Mouse (Mus musculus): ENCODE measurements around the gene Sf3a1. TPM values are rescaled to one million over a fixed set of nuclear protein-coding genes. Genes with fewer than 3 reads are reported as not detected.

Gene Sf3a1
- polyA plus RNA-seq, 1 experiment from 2014 or later = 83.9 TPM

DNA sequence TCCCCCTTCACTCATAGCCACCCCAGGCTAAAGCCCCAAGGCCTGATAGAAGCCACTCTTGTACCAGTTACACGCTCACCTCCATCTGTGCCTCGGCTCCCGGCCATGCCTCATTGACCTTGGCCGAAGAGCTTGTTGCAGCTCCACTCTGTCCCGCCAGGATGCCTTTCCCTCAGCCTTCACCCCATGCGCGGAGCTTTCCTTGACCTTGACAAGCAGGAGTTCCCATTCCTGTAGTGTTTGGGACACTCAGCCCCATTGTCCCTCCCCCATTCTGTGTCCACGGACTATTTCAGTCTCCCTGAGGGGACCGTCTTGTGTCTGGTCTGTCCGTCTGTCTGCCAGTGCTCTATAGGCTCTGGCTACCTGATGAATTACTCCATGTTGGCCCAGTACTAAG lies 53.0 kb downstream of the Sf3a1 start:
- ATAC-seq (ENCODE audit: low FRiP score) = no peak
- peaks cover 59% of the 10 kb centered on the region for H3K36me3 ChIP-seq (replicated peaks)
- peaks cover 7% of the 10 kb centered on the region for H3K27me3 ChIP-seq
- H3K4me1 ChIP-seq = 0 out of 2 replicates have a peak, but pooled peaks cover 3% of the 10 kb centered on the region
- H3K9ac ChIP-seq = no peak overlapping the region
- H3K27ac ChIP-seq = no peak overlapping the region
- H3K4me3 ChIP-seq (replicated peaks) = no peak overlapping the region
- no peak overlapping the region for H3K4me2 ChIP-seq
- no peaks in the 10 kb centered on the region for H3K9me3 ChIP-seq
- WGBS = 94% methylated on average over 10 of the region's 10 CpGs

DNA sequence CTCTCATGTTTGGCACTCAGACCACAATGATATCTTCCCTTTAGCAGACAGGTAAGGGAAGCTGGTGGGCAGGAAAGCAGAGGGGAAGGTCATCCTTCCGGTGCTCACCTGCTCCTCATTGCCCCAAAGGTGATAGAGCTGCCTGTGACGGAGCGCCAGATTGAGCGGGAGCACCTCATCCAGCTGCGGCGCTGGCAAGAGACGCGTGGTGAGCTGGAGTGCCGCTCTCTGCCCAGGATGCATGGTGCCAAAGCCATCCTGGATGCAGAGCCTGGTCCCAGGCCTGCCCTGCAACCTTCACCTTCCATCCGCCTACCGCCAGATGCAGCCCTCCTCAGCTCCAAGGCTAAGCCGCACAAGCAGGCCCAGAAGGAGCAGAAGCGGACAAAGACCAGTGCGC lies 54.4 kb downstream of the Sf3a1 start:
- Histone ChIP-seq H3K9ac (no peak overlapping the region), H3K4me1 (peaks cover 9% of the 10 kb centered on the region; the same call in 1 of the 2 replicates), H3K27ac (no peak overlapping the region), H3K9me3 (no peaks in the 10 kb centered on the region), H3K4me3 (replicated peaks) (no peak overlapping the region), H3K36me3 (replicated peaks) (peaks cover 48% of the 10 kb centered on the region), H3K4me2 (no peak overlapping the region), H3K27me3 (peaks cover 22% of the 10 kb centered on the region)
- 95% methylated on average over 14 of the region's 14 CpGs for WGBS
- ATAC-seq (ENCODE audit: low FRiP score) = no peak

DNA sequence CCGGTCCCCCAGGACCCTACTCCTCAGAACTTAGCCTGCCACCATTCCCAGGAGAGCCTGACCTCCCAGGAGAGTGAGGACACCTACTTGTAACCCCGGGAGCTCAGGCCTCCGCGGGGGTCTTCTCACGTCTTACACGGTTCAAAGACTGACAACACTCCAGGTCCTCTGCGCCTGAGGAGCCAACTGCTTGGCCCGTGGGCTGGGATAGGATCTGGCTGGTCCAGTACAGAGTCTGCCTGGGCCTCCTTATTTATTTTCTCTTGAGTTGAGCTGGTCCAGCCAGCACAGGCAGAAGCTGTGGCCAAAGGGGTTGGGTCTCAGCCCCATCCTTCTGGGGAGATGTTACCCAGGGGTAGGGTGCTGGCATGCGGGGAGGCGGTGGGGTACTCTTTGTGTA lies 54.9 kb downstream of the Sf3a1 start:
- H3K36me3 ChIP-seq (replicated peaks) = peaks cover 45% of the 10 kb centered on the region
- WGBS = 86% methylated on average over 10 of the region's 10 CpGs
- no peak for ATAC-seq (ENCODE audit: low FRiP score)

DNA sequence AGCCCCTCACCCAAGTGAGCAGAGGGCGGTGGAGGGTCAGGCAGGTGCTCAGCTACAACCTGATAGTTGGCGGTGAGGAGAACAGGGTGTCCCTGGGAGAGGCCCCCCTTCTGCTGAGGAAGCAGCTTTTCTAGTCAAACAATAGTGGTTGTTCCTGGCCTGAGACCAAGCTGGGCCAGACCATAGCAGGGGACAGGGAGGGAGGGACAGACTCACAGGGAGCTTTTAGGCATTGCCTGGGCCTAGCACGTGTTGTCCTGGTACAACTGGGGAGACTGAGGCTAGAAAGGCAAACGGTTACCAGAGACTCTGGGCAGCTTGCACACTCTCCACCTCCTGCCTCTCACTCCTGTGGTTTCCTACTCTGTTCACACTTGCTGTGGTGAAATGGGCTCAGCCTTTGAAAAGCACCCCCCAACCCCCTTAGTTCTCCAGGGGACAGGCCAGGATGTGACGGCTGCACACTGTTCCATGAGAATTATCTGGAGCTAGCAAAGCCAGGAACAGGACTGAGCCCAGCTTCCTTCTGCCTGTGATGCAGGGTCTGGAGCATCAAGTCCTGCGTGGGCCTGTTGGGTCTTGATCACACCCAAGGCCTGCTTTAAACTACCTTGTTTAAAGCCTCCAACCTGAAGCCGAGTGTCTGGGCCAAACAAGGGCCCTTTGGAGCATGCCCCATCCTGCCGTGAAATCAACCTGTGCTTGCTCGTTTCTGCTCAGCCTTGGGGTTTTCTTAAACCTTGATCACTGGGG lies 56.3 kb downstream of the Sf3a1 start:
- H3K27me3 ChIP-seq = peaks cover 30% of the 10 kb centered on the region
- no peaks in the 10 kb centered on the region for H3K9me3 ChIP-seq
- H3K36me3 ChIP-seq (replicated peaks) = peaks cover 36% of the 10 kb centered on the region
- no peak for ATAC-seq (ENCODE audit: low FRiP score)
- H3K4me1 ChIP-seq = peaks cover 9% of the 10 kb centered on the region; the same call in 1 of the 2 replicates
- H3K4me2 ChIP-seq = no peak overlapping the region
- H3K9ac ChIP-seq = no peak overlapping the region
- 76% methylated on average over 9 of the region's 9 CpGs for WGBS
- no peak overlapping the region for H3K27ac ChIP-seq
- no peak overlapping the region for H3K4me3 ChIP-seq (replicated peaks)

More for the DNA sequence above, 54.9 kb downstream of the Sf3a1 start:
- Histone ChIP-seq H3K4me1 (peaks cover 9% of the 10 kb centered on the region; the same call in 1 of the 2 replicates), H3K27ac (no peak overlapping the region), H3K9ac (no peak overlapping the region), H3K9me3 (no peaks in the 10 kb centered on the region), H3K4me2 (no peak overlapping the region), H3K4me3 (replicated peaks) (no peak overlapping the region), H3K27me3 (peaks cover 27% of the 10 kb centered on the region)

DNA sequence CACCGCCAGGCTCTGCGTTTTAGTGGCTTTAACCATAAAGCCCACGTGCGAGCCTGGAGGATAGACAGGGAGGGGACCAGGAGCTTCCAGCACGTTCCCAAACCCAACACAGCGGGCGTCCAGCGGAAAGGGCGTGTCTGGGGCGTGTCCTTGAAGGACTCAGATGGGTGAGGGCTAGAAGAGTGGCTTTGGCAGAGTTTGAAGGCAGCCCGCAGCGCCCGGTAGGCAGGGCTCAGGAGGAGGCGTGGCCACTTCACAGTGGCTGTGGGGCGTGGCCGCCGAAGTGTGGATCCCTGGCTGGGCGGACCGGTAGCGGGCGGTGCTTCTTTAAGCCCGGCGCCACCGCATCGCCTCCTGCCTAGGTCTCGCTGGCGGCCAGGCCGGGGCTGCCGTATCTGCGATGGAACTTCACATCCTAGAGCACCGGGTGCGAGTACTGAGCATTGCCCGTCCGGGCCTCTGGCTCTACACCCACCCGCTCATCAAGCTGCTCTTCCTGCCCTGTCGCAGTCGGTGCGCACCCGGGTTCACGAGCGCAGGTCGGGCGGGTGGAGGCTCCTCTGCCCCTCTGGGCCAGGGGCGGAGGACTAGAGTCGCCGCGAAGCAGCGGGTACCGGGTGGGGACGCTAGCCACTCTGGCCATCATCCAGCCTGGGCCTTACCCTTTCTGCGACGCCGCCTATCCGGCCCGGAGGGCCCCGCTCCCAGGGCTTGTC lies 57.9 kb downstream of the Sf3a1 start, which contains the start of gene Castor1:
Gene Castor1 (plus strand): TSS at position 312 of the 716 bp plus-strand sequence.
- peak; percentile 91 for ATAC-seq (ENCODE audit: low FRiP score)
- H3K4me2 ChIP-seq = peak within 1 kb of the TSS; percentile 84
- peaks cover 30% of the 10 kb centered on the region for H3K27me3 ChIP-seq
- peak within 1 kb of the TSS; percentile 48 for H3K4me3 ChIP-seq (replicated peaks)
- peaks cover 24% of the 10 kb centered on the region for H3K36me3 ChIP-seq (replicated peaks)
- 2% methylated on average over 56 of the region's 56 CpGs for WGBS
- H3K9ac ChIP-seq = peak within 1 kb of the TSS; percentile 50
- H3K27ac ChIP-seq = no peak within 1 kb of the TSS
- peaks cover 9% of the 10 kb centered on the region; the same call in 1 of the 2 replicates for H3K4me1 ChIP-seq
- no peaks in the 10 kb centered on the region for H3K9me3 ChIP-seq

DNA sequence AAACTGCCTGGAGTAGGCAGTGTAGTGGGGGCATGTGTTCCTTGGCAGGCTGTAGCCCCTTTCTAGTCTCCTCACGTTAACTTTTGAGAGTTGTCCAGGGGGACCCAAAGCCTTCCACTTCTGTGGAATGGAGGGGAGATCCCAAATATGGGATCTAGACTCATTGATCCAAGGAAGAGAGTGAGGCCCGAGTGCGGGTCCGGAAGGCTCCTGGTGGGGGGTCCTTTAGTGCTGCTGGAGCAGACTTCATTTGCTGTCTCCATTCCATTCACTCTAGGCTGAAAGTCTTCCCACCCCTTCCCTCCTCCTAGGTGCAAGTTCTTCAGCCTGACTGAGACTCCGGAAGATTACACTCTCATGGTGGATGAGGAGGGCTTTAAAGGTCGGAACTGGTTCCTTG lies 58.5 kb downstream of the Sf3a1 start:
- Histone ChIP-seq H3K27ac (no peak overlapping the region), H3K9me3 (no peaks in the 10 kb centered on the region), H3K4me3 (replicated peaks) (peak overlapping the region; percentile 48), H3K36me3 (replicated peaks) (peaks cover 20% of the 10 kb centered on the region), H3K27me3 (peaks cover 30% of the 10 kb centered on the region), H3K4me2 (peak overlapping the region; percentile 84), H3K9ac (peak overlapping the region; percentile 50; the same call in 1 of the 2 replicates), H3K4me1 (peaks cover 9% of the 10 kb centered on the region; the same call in 1 of the 2 replicates)
- WGBS = 4% methylated on average over 6 of the region's 6 CpGs
- ATAC-seq (ENCODE audit: low FRiP score) = no peak

DNA sequence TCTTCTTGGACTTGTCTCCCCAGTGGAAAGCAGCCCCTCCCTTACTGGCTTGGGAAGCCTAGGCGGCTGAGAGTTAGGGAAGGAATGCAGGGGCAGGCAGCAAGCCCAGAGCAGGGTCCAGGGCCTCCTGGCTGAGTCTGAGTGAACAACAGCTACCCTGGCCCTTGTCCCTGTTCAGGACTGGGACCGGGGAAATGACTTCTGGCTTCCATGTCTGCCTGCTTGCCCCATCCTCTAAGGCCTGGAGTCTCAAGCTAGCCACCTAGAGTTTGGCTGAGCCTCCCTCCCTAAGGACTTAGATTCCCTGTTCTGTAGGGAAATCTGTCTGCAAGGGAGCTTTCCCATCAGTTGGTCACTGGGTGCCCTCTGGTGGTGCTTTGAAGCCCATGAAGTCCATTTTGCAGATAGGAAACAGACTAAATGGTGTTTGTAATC lies 59.2 kb downstream of the Sf3a1 start:
- no peak overlapping the region for H3K27ac ChIP-seq
- 16% methylated on average over 2 of the region's 2 CpGs for WGBS

DNA sequence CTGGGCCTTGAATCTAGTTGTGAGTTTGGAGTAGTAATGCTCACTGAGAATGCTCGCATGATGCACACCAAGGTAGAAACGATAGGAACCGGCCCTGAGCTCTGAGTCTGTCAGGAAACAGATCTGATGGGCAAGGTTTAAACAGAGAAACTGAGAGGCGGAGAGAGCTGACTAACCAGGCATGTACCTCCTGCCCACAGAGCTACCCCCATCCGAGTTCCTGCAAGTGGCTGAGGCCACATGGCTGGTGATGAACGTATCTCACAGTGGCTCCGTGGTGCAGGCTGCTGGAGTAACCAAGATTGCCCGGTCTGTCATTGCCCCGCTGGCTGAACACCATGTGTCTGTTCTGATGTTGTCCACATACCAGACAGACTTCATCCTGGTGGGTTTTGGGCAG lies 59.8 kb downstream of the Sf3a1 start:
- Histone ChIP-seq H3K36me3 (replicated peaks) (peaks cover 7% of the 10 kb centered on the region), H3K9ac (no peak overlapping the region), H3K4me3 (replicated peaks) (no peak overlapping the region), H3K4me1 (peaks cover 9% of the 10 kb centered on the region; the same call in 1 of the 2 replicates), H3K4me2 (no peak overlapping the region), H3K9me3 (no peaks in the 10 kb centered on the region), H3K27me3 (peaks cover 30% of the 10 kb centered on the region), H3K27ac (no peak overlapping the region)
- 62% methylated on average over 9 of the region's 9 CpGs for WGBS
- ATAC-seq (ENCODE audit: low FRiP score) = no peak

More for the DNA sequence above, 59.2 kb downstream of the Sf3a1 start:
- H3K27me3 ChIP-seq = peaks cover 30% of the 10 kb centered on the region
- peaks cover 9% of the 10 kb centered on the region; the same call in 1 of the 2 replicates for H3K4me1 ChIP-seq
- H3K36me3 ChIP-seq (replicated peaks) = peaks cover 13% of the 10 kb centered on the region
- H3K9ac ChIP-seq = no peak overlapping the region
- no peak overlapping the region for H3K4me3 ChIP-seq (replicated peaks)
- H3K9me3 ChIP-seq = no peaks in the 10 kb centered on the region
- ATAC-seq (ENCODE audit: low FRiP score) = no peak
- H3K4me2 ChIP-seq = no peak overlapping the region

DNA sequence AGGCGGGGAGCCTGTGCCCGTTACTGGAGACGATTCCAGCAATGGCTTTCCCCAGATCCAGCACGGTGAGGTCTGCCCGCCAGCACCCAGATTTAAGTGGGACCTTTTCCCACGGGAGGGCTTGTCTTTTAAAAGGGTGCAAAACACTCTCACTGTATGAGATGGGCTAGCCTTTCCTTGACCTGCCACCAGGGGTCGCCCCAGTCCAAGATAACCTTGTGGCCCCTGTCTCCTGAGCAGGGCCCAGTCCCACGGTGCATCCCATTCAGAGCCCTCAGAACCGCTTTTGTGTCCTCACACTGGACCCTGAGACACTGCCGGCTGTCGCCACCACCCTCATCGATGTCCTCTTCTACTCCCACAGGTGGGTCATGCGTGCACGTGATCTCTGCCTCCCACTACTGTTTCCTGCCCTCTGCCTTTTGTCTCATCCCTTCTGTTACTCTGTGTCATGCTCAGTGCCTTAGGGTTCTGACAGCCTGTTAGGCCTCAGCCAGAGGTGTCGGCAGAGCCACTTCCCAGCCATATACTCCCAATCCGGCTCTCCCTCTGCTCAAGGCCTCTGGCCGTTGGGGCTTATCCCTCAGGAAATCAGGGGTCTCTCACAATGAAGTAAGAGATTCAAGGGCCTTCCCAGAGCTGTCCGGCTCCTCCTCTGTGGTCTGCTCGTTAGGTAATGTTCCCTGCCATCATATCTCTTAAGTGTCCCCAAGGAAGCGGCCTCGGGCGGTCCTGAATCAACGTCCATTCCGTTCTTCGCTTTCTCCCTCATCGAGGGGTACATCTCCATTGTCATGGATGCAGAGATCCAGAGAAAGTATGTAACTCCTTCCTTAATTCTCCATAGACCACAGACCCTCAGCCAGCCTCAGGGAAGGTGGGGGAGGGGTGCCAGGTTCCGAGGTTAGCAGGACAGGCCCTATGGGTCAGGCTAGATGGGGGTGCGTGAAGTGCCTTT lies 60.6 kb downstream of the Sf3a1 start:
- no peak overlapping the region for H3K9ac ChIP-seq
- 44% methylated on average over 28 of the region's 28 CpGs for WGBS
- H3K4me2 ChIP-seq = no peak overlapping the region
- H3K9me3 ChIP-seq = no peaks in the 10 kb centered on the region
- no peaks in the 10 kb centered on the region for H3K36me3 ChIP-seq (replicated peaks)
- H3K4me3 ChIP-seq (replicated peaks) = no peak overlapping the region
- H3K4me1 ChIP-seq = peaks cover 9% of the 10 kb centered on the region; the same call in 1 of the 2 replicates
- H3K27ac ChIP-seq = no peak overlapping the region
- H3K27me3 ChIP-seq = peaks cover 30% of the 10 kb centered on the region
- ATAC-seq (ENCODE audit: low FRiP score) = peak; percentile 36; the same call in 1 of the 2 replicates

DNA sequence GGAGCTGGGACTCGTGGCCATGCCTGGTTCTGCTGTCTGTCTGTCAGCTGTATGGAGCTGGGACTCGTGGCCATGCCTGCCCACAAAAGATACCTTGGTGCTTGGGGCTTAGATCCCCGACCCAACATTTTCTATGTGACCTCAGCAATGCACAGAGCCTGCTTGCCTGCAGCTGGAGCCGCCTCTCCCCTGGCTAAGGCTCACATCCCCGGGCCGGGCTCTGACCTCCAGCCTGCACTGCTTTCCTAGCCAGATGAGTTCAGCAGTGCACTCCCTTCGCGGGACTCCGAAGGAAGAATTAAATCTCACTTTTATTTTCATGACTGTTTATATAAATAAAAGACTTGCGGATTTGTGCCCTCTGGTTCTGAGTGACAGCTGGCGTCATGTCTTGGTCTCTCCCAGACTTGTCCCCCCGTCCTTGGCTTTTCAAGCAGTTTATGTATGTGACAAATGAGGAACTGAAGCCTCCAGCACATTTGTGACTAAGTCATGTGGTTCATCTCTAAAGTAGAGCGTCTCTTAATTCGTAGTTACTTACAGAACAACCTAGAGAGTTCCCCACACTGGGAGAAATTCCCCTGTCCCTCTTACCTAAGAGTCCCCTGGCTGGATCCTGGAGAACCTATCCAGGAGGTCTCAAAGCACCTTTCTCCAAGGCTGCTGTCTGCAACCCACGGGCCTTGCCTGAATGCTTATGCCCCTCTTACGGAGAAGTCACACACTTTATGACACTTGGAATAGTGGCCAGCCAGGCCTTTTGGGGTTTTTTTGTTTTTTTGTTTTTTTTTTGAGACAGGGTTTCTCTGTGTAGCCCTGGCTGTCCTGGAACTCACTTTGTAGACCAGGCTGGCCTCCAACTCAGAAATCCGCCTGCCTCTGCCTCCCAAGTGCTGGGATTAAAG lies 62.1 kb downstream of the Sf3a1 start:
- no peak overlapping the region for H3K4me2 ChIP-seq
- H3K4me1 ChIP-seq = peaks cover 9% of the 10 kb centered on the region; the same call in 1 of the 2 replicates
- peaks cover 29% of the 10 kb centered on the region for H3K27me3 ChIP-seq
- no peak overlapping the region for H3K27ac ChIP-seq
- 77% methylated on average over 17 of the region's 17 CpGs for WGBS
- no peak overlapping the region for H3K9ac ChIP-seq
- no peaks in the 10 kb centered on the region for H3K9me3 ChIP-seq
- no peak overlapping the region for H3K4me3 ChIP-seq (replicated peaks)
- ATAC-seq (ENCODE audit: low FRiP score) = no peak
- no peaks in the 10 kb centered on the region for H3K36me3 ChIP-seq (replicated peaks)

Measured in forebrain, embryonic 12.5 days (tissue).